Mouse (Mus musculus) right cerebral cortex, postnatal 10 days (tissue): ENCODE measurements at regions not wholly inside any gene's neighbourhood (a gene's known extent, or its start where the extent isn't known, plus 50 kb on each side); places are given as distances from the start of the nearest gene placed in this dataset.
"Not testable (repeated sequence)": the region's sequence is repeated elsewhere in the genome, so short reads cannot be mapped to it uniquely, and the experiment has no call there.

Experiments used
- DNase-seq, 2 experiments: peaks; one replicate each; pipeline ENCODE4 v3.0.0; 2021; ENCODE audit warnings: low spot score in 2 of 2

GRCm38 (mm10) chr13:115911524-115912459 lies 397.7 kb downstream of the Isl1 start:
- no peak for DNase-seq

- no peak for DNase-seq
Observed at GRCm38 (mm10) chr13:115910866-115911449, 398.5 kb downstream of the Isl1 start.

- DNase-seq: no peak
Observed at GRCm38 (mm10) chr13:115880616-115881015, 428.9 kb downstream of the Isl1 start.

DNA sequence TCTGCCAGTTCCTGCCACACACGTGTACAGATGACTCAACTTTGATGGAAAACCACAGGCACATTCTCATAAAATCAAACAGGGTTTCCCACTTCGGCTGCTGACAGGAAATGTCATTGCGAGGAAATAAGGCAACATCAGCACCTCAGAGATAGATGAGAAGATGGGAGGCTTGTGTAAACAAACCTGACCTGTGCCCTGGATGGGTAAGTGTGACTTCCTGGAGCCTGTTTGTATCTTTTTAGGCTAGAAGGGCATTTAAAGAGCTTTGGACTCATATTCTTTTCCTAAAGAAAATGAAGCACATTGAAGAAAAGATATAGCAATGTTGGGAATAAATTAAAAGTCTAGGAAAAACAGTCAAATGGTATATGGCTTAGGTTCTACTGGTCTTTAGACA lies 449.0 kb downstream of the Isl1 start:
- DNase-seq: no peak

DNA sequence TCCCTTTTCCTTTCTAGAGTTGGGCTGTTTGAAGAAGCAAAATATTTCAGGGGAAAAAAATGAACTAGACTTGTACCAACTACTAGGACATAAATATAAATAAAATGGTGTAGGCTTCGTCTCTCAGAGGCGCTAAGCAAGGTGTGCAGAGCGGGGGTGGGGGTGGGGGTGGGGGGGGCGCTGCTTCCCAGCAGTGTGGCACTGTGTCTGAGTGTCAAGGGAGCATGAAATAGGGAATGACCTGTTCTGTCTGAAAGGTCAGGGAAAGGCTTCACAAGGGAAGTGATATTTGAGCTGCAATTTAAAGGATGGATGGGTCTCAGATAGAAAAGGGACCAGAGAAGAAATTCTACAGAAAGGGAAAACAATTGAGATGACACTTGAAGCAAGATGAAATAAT lies 452.9 kb downstream of the Isl1 start:
- no peak for DNase-seq

DNA sequence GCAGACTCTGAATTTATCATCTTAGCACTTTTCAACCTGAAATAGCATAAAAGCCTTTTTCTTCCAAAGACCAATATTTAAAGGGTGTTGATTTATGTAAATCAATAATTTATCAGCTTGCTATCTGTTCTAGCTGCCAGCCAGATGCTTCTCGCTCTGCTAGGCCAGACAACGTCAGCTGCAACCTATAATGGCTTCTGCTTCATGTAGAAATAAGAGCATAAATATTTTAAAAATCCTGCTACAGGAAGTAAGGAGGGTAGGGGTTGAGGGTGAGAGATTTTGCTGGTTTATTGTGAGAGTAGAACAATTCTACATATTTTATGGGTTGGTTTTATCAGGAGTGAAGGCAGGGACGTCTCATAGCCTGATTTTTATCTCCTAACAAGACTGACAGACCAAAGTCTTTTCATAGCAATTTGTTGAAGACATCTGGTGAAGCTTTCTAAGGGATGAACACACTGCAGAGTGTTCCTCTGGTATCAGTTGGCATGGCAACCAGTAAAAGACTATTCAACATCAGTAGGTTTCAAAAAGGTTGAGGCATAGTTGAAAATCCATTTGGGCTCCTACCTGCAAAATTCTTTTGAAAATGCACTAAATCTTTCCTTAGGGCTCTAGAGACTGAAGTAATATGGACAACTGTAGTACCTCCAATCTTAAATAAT lies 456.7 kb downstream of the Isl1 start:
- no peak for DNase-seq

DNA sequence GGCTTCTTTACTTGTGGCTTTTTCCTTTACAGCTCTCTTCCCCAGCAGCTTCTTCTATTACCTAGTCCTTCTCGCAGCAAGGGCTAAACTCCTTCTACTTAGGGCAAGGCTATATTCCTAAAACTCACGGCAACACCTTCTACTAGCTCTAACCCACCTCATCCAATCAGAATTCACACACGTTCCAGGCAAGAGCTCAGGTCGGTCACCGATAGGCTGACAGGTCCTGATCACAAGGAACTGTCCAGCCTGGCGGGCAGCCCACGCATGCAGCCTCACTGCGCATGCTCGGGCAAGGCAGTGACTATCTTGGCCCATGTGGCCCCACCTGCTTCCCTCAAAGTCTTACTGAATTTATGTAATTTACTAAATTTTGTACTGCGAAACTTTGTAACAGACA lies 466.4 kb downstream of the Isl1 start:
- DNase-seq: no peak

DNA sequence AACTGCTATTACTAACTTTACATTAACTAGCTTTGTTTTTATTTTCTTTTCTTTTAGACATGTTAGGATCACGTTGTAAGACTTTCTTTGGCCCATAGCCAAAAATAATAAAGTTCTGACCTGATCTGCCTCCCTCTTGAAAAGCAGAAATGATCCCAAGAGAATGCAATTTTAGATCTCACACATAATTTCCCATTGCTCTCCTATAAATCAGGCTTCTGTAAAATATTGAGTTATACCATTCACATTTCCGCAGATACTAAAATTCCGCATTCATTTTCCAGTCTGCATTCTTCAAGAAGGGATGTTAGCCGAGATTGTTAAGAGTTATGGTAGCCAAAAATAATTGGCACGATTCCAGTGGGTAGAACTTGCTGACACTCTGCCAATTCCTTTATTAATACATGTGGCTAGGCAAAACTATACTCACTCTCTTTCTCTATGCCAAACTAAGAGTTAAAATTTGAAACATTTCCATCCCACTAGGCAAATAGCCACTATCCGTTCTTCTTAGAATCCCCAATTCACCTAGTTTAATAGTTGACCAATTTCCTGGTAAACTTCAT lies 473.2 kb downstream of the Isl1 start:
- DNase-seq: no peak

- no peak for DNase-seq
Observed at GRCm38 (mm10) chr13:115825191-115825590, 484.3 kb downstream of the Isl1 start.

DNA sequence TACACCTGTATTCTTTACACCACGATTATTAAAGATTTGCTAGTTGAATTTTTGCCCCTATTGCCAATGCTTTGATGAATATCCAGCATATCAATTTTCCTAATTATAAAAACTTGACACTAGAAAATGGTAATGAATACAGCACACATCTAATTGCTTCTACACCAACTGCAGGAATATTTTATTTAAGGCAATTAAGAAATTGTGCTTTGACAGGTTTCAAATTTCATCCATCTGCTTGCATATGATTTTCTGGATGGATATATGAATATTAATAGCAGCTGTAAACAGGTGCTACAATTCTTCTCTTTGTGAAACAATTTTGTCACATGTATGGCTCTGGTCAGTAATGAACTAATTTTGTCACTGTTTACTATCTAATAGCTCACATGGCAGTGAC lies 487.0 kb downstream of the Isl1 start:
- DNase-seq: no peak

- DNase-seq: no peak
Observed at GRCm38 (mm10) chr13:115814211-115814610, 495.3 kb downstream of the Isl1 start.

GRCm38 (mm10) chr13:115799294-115799693 lies 510.2 kb downstream of the Isl1 start:
- no peak for DNase-seq

DNA sequence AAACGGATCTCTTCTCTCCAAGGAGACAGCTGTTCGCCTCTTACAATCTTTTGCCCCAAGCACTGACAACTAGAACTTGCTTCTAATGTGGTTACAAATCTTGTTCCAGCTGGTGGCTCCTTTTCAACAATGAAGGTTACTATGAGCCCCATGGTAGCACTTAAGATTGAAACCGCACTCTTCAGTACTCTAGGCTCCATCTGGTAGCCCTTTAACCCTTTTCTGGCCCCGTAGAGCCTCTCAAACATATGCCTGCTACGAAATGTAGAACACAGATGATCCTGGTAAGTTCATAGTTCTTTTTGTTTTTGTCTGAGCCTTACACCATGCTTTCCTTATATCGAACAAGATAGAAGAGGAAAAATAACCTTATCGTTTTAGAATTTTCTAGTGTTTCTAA lies 558.2 kb downstream of the Isl1 start:
- DNase-seq: no peak

- DNase-seq: not testable (repeated sequence)
Observed at GRCm38 (mm10) chr13:115742080-115742479, 567.4 kb downstream of the Isl1 start.

GRCm38 (mm10) chr13:115727986-115728385 lies 581.5 kb downstream of the Isl1 start:
- DNase-seq: no peak

GRCm38 (mm10) chr13:115725356-115725952 lies 584.0 kb downstream of the Isl1 start:
- no peak for DNase-seq

DNA sequence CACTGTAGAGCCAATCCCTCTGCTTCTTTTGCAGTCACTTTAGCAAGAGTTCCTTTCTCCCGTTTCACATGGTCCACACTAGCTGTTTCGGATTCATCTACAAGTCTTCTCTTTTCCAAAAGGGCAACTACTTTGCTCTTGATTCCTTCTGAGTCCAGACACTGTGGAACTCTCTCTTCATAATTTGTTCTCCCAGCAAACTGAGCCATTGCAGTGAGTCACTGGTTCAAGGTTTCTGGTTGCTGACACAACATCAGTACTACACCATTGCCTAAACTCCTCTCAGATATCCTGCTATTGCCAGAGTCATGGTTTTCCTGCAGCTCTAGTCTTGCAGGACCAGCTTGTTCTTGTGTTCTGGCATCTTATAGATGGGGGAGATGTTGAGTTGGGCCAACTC lies 590.2 kb downstream of the Isl1 start:
- DNase-seq: no peak

DNA sequence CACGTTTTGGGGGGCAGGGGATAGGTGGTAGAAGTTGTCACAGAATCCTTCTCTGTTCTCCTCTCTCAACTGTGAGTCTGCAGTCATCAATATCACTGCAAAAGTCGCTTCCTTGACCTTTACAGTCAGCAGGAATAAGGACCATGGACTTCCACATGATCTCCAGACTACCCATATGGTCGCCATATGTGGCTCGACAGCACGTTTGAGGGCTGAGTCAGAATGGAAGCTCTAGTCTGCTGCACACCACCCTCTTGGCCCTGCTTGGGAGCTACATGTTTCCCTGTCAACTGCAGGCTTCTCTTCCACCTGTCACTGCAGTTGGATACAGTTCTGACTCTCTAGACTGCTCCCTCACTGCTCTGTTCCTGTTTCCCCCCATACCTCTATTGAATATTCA lies 590.6 kb downstream of the Isl1 start:
- DNase-seq: no peak

- DNase-seq: no peak
Observed at GRCm38 (mm10) chr13:115696197-115696596, 594.4 kb upstream of the Itga1 start.

- peak; percentile 17 to 25 for DNase-seq
Observed at GRCm38 (mm10) chr13:115687426-115687825, 585.7 kb upstream of the Itga1 start.

GRCm38 (mm10) chr13:115679591-115679990 lies 577.8 kb upstream of the Itga1 start:
- DNase-seq: peak; percentile 25 to 27

DNA sequence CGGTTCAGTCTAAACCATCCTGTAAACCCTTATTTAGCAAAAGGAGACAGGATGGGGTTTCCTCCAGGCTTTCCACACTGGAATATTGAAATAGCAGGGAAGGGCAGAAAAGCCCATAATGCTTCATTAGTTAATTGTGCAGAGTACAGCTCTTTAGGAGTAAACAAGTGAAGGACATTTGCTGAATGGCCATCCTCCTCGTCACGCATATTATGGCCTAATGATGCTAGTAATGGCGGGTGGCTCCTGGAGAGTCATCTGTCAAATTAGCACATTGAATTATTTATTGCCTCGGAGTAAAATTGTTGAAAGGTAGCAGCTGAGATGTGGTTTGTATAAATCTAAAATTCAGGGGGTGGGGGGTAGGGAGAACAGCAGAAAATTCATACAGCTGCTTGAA lies 575.1 kb upstream of the Itga1 start:
- DNase-seq: no peak
